In genomic region chr6:87810713-87811669, GRCm38 (mm10) we compare ENCODE assay signal across 8 mouse cellular contexts. TPM values are rescaled to one million over a fixed set of nuclear protein-coding genes. Genes with fewer than 3 reads are reported as not detected.
DNase-seq lines count a peak whose midpoint lies in the region.

No protein-coding gene starts in this region.

- DNase-seq in NIH3T3 (ENCODE audit: low read depth), result peak; percentile 73
- peak; percentile 68 for DNase-seq in cerebellum, adult 9-11 months
- DNase-seq in gastrocnemius, postnatal 14 days, result peak; percentile 66
- peak; percentile 91 for DNase-seq in induced T-regulatory cell, adult 2 months (ENCODE audit: low read depth)
- peak; percentile 36 to 64 for DNase-seq in left cerebral cortex, postnatal 36 days (ENCODE audit: low spot score in 2 of 2)
- peak; percentile 49 for DNase-seq in mesoderm, embryonic 11.5 days (ENCODE audit: low read depth, low spot score)
- peak; percentile 37 to 40 for DNase-seq in right cerebral cortex, postnatal 36 days (ENCODE audit: low spot score in 2 of 2)
- DNase-seq in urinary bladder, postnatal 4 days (ENCODE audit: low spot score in 2 of 2), result peak; percentile 48 to 69

- intact Hi-C loops in gastrocnemius, postnatal 14 days (cut with DNase I; ENCODE audit: low total_unique reads), result no loop called here
- intact Hi-C loops in left cerebral cortex, postnatal 36 days (cut with DNase I), result no loop called here

RNA-seq across cellular contexts. Expression of gene Rab43, which starts 1.0 kb away (rescaled TPM):
- 10 to 100 TPM in 1 of 2 experiments, 1 to 10 TPM in 1; 7.9 to 13.2 TPM for total RNA-seq in gastrocnemius, postnatal 14 days (2021)
- 10 to 100 TPM; 14.1 to 18.1 TPM for total RNA-seq in left cerebral cortex, postnatal 36 days (2021)

RNA-seq across cellular contexts. Expression of gene Gm45140, which starts 24.6 kb away (rescaled TPM):
- total RNA-seq in gastrocnemius, postnatal 14 days (2021), result 1 to 10 TPM in 1 of 2 experiments, under 1 TPM in 1; 0.89 to 1.5 TPM
- 1 to 10 TPM; 1.4 to 3.0 TPM for total RNA-seq in left cerebral cortex, postnatal 36 days (2021)

RNA-seq across cellular contexts. Expression of gene Isy1, which starts 27.6 kb away (rescaled TPM):
- 10 to 100 TPM; 18.2 to 18.6 TPM for total RNA-seq in gastrocnemius, postnatal 14 days (2021)
- 10 to 100 TPM; 24.3 to 39.2 TPM for total RNA-seq in left cerebral cortex, postnatal 36 days (2021)

RNA-seq across cellular contexts. Expression of gene Gp9, which starts 33.1 kb away (rescaled TPM):
- total RNA-seq in gastrocnemius, postnatal 14 days (2021), result not detected
- 1 to 10 TPM; 1.3 to 1.9 TPM for total RNA-seq in left cerebral cortex, postnatal 36 days (2021)

RNA-seq across cellular contexts. Expression of gene Cnbp, which starts 39.9 kb away (rescaled TPM):
- 100 to 1,000 TPM; 452 to 474 TPM for total RNA-seq in gastrocnemius, postnatal 14 days (2021)
- 100 to 1,000 TPM; 248 to 250 TPM for total RNA-seq in left cerebral cortex, postnatal 36 days (2021)

Comparison
In these comparisons a context has a peak if more than half of its experiments do, and no peak if none do; other contexts are left out.
1. Peak in every context shown above with its lines: DNase-seq.
2. DNase-seq: peak in every context shown above with its lines; median percentile 91 in induced T-regulatory cell, adult 2 months; 73 in NIH3T3; 68 in cerebellum, adult 9-11 months; 66 in gastrocnemius, postnatal 14 days; 58 in urinary bladder, postnatal 4 days; 50 in left cerebral cortex, postnatal 36 days; 49 in mesoderm, embryonic 11.5 days; 38 in right cerebral cortex, postnatal 36 days.